Mouse (Mus musculus): Measurements from ENCODE around the gene Vmn1r165. TPM values are rescaled to one million over a fixed set of nuclear protein-coding genes. Genes with fewer than 3 reads are reported as not detected.
"Not testable (repeated sequence)": the region's sequence is repeated elsewhere in the genome, so short reads cannot be mapped to it uniquely, and the experiment has no call there.

Vmn1r165 gene
- not detected for total RNA-seq (2021)
- long read RNA-seq, experiment 1 = 0 reads
- long read RNA-seq, experiment 2 = 0 reads

- DNase-seq = not testable (repeated sequence)
Observed at GRCm38 (mm10) chr7:23217032-23217431, at the start of gene Vmn1r165. TSS of gene Vmn1r165 (plus strand) at chr7:23217332.

DNA sequence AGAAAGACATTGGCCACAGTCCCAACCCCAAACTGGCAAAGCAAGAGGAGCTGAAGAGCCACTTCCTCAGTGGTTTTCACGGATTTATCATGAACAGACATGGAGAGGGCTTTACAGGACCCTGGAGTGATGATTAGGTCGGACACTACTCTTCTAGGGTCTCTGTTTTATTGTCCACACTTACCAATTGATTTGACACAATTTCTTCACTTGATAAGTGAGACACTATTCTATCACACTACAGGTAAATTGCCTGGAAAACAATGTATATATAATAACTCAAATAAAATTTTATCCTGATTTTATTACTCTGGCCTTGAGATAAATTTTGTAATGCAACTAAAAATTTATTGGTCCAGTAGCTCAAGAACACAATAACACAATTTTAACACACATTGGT lies 34.5 kb downstream of the Vmn1r165 start, which contains the start of gene Vmn1r166:
Gene Vmn1r166, minus strand, starts transcription at position 101 of the 400 bp plus-strand sequence.
- DNase-seq = not testable (repeated sequence)

Other genes starting within 250 kb of the Vmn1r165 start
- gene Gm4214, start 232.7 kb upstream of the Vmn1r165 start, total RNA-seq (2021) = not detected
- gene Gm4216, start 197.4 kb upstream of the Vmn1r165 start, total RNA-seq (2021) = not detected
- not detected for gene Vmn1r163, start 161.8 kb upstream of the Vmn1r165 start, total RNA-seq (2021)
- gene Gm8720, start 149.9 kb upstream of the Vmn1r165 start, total RNA-seq (2021) = not detected
- not detected for gene Gm10662, start 72.9 kb upstream of the Vmn1r165 start, total RNA-seq (2021)
- gene Vmn1r166, start 34.4 kb downstream of the Vmn1r165 start, total RNA-seq (2021) = not detected
- gene Gm6902, start 61.6 kb downstream of the Vmn1r165 start, total RNA-seq (2021) = not detected
- gene Nlrp4e, start 83.9 kb downstream of the Vmn1r165 start, total RNA-seq (2021) = not detected
- not detected for gene Nlrp5, start 168.6 kb downstream of the Vmn1r165 start, total RNA-seq (2021)

Data from adrenal gland, postnatal 36 days (tissue).